Mouse (Mus musculus): ENCODE measurements around the gene Gid8. TPM values are rescaled to one million over a fixed set of nuclear protein-coding genes. Genes with fewer than 3 reads are reported as not detected.

Gid8 gene
- polyA plus RNA-seq, 1 experiment from 2014 or later = 59.1 TPM

- WGBS = 23% methylated on average over 4 of the region's 4 CpGs
- Histone ChIP-seq H3K4me1 (ENCODE audit: insufficient read depth) (peaks cover 15% of the 10 kb centered on the region), H3K9me3 (ENCODE audit: low read depth, low read length) (no peaks in the 10 kb centered on the region), H3K36me3 (ENCODE audit: insufficient read depth) (peaks cover 15% of the 10 kb centered on the region; the same call in 1 of the 2 replicates), H3K9ac (peak overlapping the region; percentile 99), H3K4me2 (peak overlapping the region; percentile 74), H3K27ac (ENCODE audit: low read depth) (peak overlapping the region; percentile 96), H3K4me3 (ENCODE audit: low read depth, low read length) (peak overlapping the region; percentile 95), H3K27me3 (ENCODE audit: insufficient read depth, low read length) (no peaks in the 10 kb centered on the region)
- DNase-seq = peak; percentile 25
- ATAC-seq (ENCODE audit: insufficient read depth) = 0 out of 2 replicates have a peak, but pooled peaks have one; percentile 4
- no peak for TF ChIP-seq CTCF (IDR thresholded peaks at IDR 0.05; ENCODE audit: low read depth)
Measured at GRCm38 (mm10) chr2:180702701-180703149, 7.2 kb upstream of the Gid8 start.

DNA sequence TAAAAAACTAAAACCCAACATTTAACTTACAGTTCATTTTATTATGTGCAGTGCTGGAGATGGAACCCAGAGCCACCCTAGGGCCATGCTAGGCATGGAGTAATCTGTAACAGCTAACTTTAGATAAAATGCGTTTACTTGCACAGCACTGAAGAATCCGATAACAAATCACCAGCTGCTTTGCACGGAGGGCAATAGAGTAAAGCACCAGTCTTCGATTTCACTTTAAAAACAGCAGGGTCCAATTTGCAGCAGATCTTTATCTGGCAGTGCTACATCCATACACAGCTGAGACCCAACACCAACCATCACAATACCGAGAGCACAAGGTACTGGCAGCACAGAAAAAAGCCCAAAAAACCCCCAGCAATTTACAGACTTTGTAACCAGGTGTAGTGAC is 6.7 kb upstream of the Gid8 start:
- peaks cover 15% of the 10 kb centered on the region; the same call in 1 of the 2 replicates for H3K36me3 ChIP-seq (ENCODE audit: insufficient read depth)
- no peaks in the 10 kb centered on the region for H3K9me3 ChIP-seq (ENCODE audit: low read depth, low read length)
- WGBS = 71% methylated on average over 5 of the region's 5 CpGs
- ATAC-seq (ENCODE audit: insufficient read depth) = no peak
- H3K4me1 ChIP-seq (ENCODE audit: insufficient read depth) = peaks cover 16% of the 10 kb centered on the region
- TF ChIP-seq CTCF (IDR thresholded peaks at IDR 0.05; ENCODE audit: low read depth) = no peak
- peak overlapping the region; percentile 96 for H3K27ac ChIP-seq (ENCODE audit: low read depth)
- H3K9ac ChIP-seq = peak overlapping the region; percentile 99
- H3K4me3 ChIP-seq (ENCODE audit: low read depth, low read length) = peak overlapping the region; percentile 95; the same call in 1 of the 2 replicates
- DNase-seq = no peak
- H3K27me3 ChIP-seq (ENCODE audit: insufficient read depth, low read length) = no peaks in the 10 kb centered on the region
- peak overlapping the region; percentile 74 for H3K4me2 ChIP-seq

DNA sequence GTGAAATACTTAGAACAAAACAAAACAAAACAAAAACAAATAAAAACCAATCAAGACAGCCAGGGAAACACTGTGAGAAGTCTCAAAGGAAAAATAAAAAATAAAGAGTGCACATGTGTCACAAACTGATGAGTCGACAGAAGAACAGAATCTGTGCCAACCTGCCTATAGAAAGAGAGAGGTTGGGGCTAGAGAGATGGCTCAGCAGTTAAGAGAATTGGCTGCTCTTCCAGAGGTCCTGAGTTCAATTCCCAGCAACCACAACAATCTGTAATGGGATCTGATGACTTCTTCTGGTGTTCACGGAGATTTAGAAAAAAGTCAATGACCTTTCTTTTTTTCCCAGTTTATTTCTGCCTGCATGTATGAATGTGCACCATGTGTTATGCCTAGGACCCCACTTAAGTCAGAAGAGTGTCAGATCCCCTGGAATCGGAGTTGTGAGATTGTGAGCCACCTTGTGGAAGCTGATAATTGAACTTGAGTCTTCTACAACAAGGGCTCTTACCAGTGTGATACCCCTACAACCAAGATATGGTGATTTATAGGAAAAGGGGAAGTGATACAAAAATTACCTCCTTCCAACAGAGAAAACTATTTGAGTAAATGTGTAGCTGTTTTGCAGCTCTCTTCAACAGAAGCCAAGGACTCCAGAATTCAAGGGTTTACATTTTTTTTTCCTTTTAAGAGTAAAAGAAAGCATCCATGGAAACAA is 6.1 kb upstream of the Gid8 start:
- peaks cover 15% of the 10 kb centered on the region; the same call in 1 of the 2 replicates for H3K36me3 ChIP-seq (ENCODE audit: insufficient read depth)
- no peak for ATAC-seq (ENCODE audit: insufficient read depth)
- no peak overlapping the region for H3K4me3 ChIP-seq (ENCODE audit: low read depth, low read length)
- WGBS = 69% methylated on average over 3 of the region's 3 CpGs
- no peak overlapping the region; the same call in 1 of the 2 replicates for H3K27ac ChIP-seq (ENCODE audit: low read depth)
- no peak for TF ChIP-seq CTCF (IDR thresholded peaks at IDR 0.05; ENCODE audit: low read depth)
- peaks cover 21% of the 10 kb centered on the region for H3K4me1 ChIP-seq (ENCODE audit: insufficient read depth)
- H3K4me2 ChIP-seq = no peak overlapping the region
- H3K9ac ChIP-seq = no peak overlapping the region
- H3K9me3 ChIP-seq (ENCODE audit: low read depth, low read length) = no peaks in the 10 kb centered on the region
- no peak for DNase-seq
- no peaks in the 10 kb centered on the region for H3K27me3 ChIP-seq (ENCODE audit: insufficient read depth, low read length)

DNA sequence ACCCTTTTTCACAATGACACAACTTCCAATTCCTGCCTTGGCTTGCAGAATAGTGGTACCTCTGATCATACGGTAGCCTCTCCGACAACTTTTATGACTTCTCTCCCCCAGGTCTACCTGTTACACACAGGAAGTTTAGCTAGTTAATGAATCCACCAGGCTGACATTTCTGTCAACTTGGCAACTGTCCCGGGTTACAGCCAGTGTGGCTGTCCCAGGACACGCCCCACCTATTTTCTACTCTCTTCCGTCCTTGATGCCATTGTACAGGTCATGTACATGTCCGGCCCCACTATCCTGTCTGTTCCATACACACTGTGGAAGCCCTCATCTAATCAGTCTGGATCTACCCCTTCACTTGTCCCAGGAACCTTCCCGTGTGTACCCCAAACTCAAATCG is 5.3 kb upstream of the Gid8 start:
- Histone ChIP-seq H3K36me3 (ENCODE audit: insufficient read depth) (peaks cover 15% of the 10 kb centered on the region; the same call in 1 of the 2 replicates), H3K9me3 (ENCODE audit: low read depth, low read length) (no peaks in the 10 kb centered on the region), H3K4me1 (ENCODE audit: insufficient read depth) (peaks cover 21% of the 10 kb centered on the region), H3K27me3 (ENCODE audit: insufficient read depth, low read length) (no peaks in the 10 kb centered on the region), H3K4me3 (ENCODE audit: low read depth, low read length) (no peak overlapping the region), H3K9ac (no peak overlapping the region; the same call in 1 of the 2 replicates), H3K27ac (ENCODE audit: low read depth) (no peak overlapping the region), H3K4me2 (no peak overlapping the region)
- WGBS = 81% methylated on average over 8 of the region's 8 CpGs
- TF ChIP-seq CTCF (IDR thresholded peaks at IDR 0.05; ENCODE audit: low read depth) = no peak
- ATAC-seq (ENCODE audit: insufficient read depth) (no peak), DNase-seq (peak; percentile 21)

DNA sequence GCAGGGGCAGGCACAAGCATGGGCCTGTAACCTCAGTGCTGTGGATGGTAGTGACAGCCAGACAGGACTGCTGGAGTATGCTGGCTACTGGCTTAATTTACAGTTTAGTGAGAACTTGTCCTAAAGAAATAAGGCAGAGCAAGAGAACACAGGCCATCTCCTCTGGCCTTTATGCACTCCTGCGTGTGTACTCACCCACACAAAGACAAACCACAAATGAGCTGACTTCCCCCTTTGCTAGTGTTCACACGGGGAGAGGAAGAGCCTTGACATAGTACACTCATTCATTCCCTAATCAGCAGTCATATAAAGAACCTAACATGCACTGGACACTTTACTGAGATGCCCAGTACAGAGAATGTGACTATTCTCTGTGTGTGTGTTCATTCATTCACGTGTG is 4.9 kb upstream of the Gid8 start:
- Histone ChIP-seq H3K9ac (no peak overlapping the region; the same call in 1 of the 2 replicates), H3K27ac (ENCODE audit: low read depth) (no peak overlapping the region), H3K4me2 (no peak overlapping the region), H3K36me3 (ENCODE audit: insufficient read depth) (peaks cover 15% of the 10 kb centered on the region; the same call in 1 of the 2 replicates), H3K9me3 (ENCODE audit: low read depth, low read length) (no peaks in the 10 kb centered on the region), H3K4me1 (ENCODE audit: insufficient read depth) (peaks cover 21% of the 10 kb centered on the region), H3K4me3 (ENCODE audit: low read depth, low read length) (no peak overlapping the region), H3K27me3 (ENCODE audit: insufficient read depth, low read length) (no peaks in the 10 kb centered on the region)
- DNase-seq (no peak), ATAC-seq (ENCODE audit: insufficient read depth) (no peak)
- TF ChIP-seq CTCF (IDR thresholded peaks at IDR 0.05; ENCODE audit: low read depth) = no peak
- 79% methylated on average over 3 of the region's 3 CpGs for WGBS

DNA sequence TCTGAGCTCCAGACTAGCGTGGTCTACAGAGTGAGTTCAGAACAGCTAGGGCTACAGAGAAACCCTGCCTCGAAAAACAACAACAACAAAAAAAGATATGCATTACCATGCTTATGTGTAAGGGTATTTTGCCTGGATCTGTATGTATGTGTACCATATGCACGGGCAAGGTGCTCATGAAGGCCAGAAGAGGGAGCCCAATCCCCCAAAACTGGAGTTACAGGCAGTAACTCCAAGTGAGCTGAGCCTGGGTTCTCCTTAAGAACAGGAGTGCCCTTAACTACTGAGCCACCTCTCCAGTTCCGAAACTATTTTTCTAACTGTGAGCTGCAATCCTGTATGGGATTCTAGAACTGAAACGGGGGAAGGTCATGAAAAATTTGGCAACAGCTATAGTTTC is 3.9 kb upstream of the Gid8 start:
- WGBS = 88% methylated on average over 5 of the region's 5 CpGs
- ATAC-seq (ENCODE audit: insufficient read depth) = no peak
- no peak overlapping the region for H3K4me2 ChIP-seq
- H3K27me3 ChIP-seq (ENCODE audit: insufficient read depth, low read length) = no peaks in the 10 kb centered on the region
- H3K27ac ChIP-seq (ENCODE audit: low read depth) = no peak overlapping the region
- H3K9me3 ChIP-seq (ENCODE audit: low read depth, low read length) = no peaks in the 10 kb centered on the region
- DNase-seq = no peak
- peaks cover 17% of the 10 kb centered on the region for H3K4me1 ChIP-seq (ENCODE audit: insufficient read depth)
- TF ChIP-seq CTCF (IDR thresholded peaks at IDR 0.05; ENCODE audit: low read depth) = peak; percentile 23; the same call in 1 of the 2 replicates
- H3K9ac ChIP-seq = no peak overlapping the region
- no peak overlapping the region for H3K4me3 ChIP-seq (ENCODE audit: low read depth, low read length)
- peaks cover 15% of the 10 kb centered on the region; the same call in 1 of the 2 replicates for H3K36me3 ChIP-seq (ENCODE audit: insufficient read depth)

All from lung, embryonic 14.5 days (tissue).